Mouse (Mus musculus): ENCODE data around the gene Cidec.

Cidec gene

DNA sequence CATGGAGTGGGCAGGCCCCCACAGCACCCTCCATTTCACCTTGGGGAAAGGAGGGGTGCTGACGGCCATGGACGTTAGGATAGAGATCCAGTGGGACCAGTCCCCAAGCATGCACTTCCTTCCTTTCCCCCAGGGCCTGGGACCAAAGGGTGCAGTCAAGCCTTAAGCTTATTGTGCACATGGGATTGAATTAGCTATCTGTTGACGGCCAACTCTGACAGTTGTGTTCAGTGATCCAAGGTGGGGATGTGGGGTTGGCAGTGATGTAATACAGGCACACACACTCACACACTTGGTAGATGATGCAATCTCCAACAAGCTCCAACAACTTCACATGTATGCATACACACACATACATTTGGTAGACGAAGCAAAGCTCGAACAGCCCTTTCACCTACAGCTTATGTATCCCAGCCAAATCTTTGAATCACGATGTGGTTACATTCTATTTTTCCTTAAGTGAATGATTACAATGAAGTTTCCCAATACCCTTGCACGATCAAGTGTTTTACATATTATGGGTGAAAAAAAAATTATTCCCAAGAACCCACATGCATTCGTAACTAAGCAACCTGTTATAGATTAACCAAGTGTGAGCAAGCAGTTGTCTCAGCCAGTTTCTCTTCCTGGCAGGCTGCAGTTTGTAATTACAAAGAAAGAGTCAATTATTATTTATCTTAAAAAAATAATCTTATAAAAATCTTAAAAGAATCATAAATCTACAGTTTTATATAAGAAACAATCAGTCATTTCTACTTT is 8.8 kb upstream of the Cidec start:
- in situ Hi-C loops (cut with MboI; ENCODE audit: low sequenced_read_pairs): no loop called here

DNA sequence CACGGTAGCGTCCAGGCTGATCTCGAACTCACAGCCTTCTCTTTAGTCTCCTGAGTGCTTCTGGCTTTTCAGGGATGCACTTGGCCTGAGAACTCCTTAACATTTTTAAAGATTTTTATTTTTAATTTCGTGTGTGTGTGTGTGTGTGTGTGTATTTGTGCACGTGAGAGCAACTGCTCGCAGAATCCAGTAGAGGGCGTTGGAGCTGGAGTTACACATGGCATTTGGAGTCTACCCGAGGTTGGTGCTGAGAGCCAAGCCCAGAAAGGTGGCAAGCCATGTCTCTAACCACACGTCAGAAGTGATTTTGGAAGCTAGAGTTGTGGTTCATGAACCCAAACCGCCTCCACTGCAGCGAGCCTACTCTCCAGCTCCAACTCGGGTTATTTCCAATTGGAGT is 7.5 kb upstream of the Cidec start:
- in situ Hi-C loops (cut with MboI; ENCODE audit: low sequenced_read_pairs): no loop called here

DNA sequence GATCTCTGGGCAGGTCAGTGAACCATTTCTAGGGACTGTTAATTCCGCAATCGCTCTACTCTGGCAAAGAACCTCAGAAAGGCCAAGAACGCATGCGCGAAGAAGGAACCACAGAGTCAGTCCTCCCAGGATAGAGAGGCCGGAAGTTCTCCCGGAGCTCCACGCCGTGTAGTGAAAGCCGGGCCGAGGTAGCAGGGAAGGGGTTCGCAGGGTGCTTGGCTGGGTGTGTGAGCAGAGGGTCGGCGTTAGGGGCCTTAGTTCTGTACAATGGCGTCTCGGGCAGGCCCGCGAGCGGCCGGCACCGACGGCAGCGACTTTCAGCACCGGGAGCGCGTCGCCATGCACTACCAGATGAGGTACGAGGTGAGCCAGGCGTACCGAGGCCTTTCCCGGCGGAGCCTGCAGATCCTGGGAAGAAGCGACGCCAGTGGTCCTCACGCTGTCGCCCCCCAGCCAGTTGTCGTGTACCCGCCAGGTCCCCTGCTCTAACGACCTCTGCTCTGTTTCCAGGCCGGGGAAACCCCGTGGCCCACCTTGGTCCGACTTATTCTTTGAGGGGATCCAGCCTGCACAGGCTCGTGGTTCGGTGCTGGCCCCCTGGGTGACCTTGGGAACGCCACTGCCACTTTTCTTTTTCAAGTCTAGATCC is 7.0 kb upstream of the Cidec start, which contains the start of gene Jagn1:
TSS of gene Jagn1 (plus strand) at position 128 of the 649 bp plus-strand sequence.
- in situ Hi-C loops (cut with MboI; ENCODE audit: low sequenced_read_pairs): no loop called here

DNA sequence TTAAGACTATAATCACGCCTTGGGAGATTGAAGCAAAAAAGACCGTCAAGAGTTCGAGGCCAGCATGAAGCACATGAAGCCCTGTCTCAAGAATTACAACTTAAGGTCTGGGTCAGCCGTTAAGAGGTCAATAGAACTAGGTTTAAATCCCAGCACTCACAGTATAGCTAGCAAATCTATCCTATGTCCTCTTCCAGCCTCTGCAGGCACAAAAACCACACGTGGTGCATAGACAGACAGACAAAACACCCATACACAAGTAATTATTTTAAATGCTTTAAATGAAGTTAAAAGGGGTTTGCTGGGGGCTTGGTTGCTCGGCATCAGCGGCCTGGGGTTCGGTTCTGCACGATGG is 6.5 kb upstream of the Cidec start:
- in situ Hi-C loops (cut with MboI; ENCODE audit: low sequenced_read_pairs): no loop called here

DNA sequence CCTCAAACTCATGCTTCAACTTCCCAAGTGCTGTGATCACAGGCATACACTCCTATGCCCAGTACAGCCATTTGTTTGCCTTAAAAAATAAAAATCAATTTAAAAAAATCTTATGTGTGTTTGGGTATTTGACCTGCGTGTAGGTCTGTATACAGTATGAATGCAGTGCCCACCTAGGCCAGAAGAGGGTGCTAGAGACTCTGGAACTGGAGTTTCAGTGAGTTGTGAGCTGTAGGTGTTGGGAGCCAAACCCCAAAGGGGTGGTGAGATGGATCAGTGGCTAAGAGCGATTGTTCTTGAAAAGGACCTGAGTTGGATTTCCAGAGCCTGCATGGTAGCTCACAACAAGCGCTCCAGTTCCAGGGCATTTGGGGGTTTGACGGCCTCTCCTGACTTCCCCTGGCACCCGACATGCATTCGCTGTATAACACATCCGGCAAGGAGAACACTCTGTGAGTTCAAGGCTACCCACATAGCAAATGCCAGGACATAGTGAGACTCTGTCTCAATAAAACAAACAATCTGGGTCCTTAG is 5.7 kb upstream of the Cidec start:
- in situ Hi-C loops (cut with MboI; ENCODE audit: low sequenced_read_pairs): no loop called here

DNA sequence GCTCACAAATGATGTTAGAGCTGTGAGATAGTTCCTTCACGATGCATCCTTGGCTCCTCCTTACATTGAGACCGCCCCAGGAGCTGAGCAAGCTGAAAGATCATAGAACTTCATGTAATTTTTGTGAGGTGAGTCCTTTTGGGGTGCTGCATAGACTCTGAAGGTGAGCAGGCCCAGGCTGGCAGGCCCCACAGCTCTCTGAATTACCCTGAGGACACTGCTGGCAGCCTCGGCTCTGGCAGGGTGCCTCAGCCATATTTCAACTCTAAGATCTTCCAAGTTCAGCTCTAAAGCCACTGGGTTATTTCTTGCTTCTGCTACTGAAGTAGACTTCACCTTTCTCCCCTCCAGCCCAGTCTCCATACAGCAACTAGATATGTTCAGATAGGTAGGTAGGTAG is 5.1 kb upstream of the Cidec start:
- in situ Hi-C loops (cut with MboI; ENCODE audit: low sequenced_read_pairs): no loop called here

DNA sequence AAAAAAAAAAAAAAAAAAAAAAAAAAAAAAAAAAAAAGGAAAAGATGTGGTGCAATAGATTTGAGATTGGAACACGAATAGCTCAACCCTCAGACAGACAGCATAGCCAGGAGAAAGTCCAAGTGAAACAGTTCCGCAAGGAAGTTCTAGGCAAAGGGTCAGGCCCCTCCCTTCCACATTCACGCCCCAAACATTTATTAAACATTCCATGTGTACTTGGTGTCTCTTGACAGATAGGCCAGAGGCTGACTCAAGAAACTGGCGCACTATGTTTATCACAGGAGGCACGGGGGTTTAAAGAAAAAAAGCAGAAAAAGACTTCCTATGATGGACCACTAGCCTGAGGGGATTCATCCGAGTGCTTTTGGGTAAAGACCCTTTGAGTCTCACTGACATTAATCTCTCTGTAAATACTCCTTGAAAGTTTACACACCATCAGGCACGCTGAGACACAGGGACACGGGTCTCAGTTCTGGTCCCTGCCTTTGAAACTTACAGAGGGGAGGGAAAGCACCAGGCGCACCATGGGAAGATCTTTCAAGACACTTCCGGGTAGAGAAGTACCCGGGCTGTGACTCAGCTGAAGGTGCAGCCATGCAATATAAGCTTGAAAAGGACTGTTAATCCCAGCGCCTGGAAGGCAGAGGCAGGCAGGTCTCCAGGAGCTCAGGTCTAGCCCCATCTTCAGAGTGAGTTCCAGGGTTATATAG is 3.3 kb upstream of the Cidec start:
- in situ Hi-C loops (cut with MboI; ENCODE audit: low sequenced_read_pairs): no loop called here

DNA sequence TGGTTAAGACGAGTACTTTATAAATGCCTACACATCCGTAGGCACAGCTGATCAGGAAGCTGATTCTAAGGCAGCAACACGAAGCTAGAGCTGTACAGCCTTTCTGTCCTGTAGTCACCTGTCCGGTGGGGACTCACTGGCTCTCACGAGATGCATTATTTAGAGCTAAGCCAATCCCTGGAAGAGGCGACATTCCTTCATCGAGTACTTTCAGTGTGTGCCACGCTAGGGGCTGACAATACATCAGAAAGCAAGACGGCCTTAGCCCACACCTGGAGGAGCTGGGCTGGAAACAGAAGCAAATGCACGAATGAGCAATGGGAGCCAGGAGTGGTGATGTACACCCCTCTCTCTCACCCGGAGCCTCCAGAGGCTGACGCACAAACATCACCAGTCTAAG is 1.6 kb upstream of the Cidec start:
- in situ Hi-C loops (cut with MboI; ENCODE audit: low sequenced_read_pairs): no loop called here

DNA sequence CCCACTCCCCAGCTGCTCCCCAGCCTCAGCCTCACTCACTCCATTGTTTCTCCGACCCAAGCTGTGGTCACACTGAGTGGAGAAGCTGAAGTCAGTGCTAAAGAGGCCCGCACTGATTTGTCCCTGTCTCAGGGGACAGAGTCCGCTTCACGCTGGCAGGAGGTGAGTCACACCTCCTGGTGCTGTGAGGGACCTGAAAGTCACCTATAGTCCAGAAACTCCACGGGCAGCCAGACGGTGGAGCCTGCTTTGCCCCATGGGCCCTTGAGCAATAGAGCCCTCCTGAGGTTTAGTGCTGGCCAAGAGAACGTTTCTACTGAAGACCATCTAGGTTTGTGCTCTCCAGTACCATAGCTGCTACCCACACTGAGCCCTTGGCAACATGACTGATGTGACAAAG is 869 bp downstream of the Cidec start:
- in situ Hi-C loops (cut with MboI; ENCODE audit: low sequenced_read_pairs): no loop called here

DNA sequence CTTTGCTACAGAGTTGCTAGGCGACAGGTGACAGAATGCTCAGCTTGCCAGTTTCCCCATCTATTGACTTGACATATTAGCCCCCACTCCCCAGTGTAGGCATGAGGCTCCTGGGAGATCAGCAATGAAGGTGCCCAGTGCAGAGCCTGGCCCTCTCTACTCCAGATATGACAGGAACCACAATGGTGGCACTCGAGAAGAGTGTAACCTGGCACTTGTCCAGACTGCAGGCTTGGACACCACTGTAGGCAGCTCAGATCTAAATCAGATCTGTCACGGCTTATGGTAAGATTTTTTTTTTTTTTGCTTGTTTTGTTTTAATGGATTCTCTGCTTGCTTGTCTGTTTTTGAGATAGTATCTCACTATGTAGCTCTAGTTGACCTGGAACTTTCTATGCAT is 1.9 kb downstream of the Cidec start:
- in situ Hi-C loops (cut with MboI; ENCODE audit: low sequenced_read_pairs): no loop called here

DNA sequence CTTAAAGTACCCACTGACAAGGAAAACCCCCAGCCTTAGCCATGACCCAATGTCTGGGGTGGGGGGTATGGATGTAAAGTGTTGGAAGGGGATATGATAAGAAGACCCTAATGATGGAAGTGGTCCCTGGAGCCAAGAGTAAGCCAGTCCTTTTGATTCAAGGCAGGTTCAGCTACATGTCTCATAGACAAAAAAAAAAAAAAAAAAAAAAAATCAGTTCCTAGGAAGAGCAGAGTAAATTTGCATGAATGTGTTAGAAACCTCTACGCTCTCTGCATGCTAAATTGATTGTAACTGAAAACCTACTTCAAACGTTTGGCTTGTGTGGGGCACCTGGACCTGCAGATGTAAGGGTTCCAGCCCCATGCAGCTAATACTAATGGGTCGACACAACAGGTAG is 3.8 kb downstream of the Cidec start:
- in situ Hi-C loops (cut with MboI; ENCODE audit: low sequenced_read_pairs): no loop called here

DNA sequence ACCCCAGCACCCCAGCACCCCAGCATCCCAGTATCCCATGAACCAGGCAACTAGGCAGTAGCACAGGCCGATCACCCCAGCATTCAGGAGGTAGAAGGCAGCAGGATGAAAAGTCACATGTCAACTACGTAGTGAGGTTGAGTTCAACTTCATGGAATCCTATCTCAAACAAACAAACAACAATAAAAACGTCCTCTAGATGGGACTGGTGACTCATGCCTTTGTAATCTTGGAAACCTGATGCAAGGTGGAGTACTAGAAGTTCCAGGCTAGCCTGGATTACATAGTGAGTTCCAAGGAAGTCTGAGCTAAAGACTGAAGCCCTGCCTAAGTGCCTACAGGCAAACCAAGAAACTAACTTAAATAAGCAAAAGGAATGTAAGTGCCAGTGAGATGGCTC is 4.7 kb downstream of the Cidec start:
- in situ Hi-C loops (cut with MboI; ENCODE audit: low sequenced_read_pairs): no loop called here

DNA sequence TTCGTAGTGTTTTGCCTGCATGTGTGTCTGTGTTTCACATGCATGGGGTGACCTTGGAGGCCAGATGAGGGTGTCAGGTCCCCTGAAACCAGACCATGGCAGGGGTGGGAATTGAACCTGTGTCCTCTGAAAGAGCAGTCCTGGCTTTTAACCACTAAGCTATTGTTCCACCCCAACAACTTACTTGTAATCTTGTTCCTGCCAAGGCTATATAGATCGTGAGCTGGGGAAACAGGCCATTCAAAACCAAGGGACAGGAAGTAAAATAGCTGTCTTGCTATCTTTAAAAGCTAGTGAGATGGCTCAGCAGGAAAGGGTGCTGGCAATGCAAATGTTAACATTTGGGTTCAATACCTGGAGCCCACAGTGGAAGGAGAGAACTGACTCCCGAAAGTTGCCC is 5.6 kb downstream of the Cidec start:
- in situ Hi-C loops (cut with MboI; ENCODE audit: low sequenced_read_pairs): no loop called here

DNA sequence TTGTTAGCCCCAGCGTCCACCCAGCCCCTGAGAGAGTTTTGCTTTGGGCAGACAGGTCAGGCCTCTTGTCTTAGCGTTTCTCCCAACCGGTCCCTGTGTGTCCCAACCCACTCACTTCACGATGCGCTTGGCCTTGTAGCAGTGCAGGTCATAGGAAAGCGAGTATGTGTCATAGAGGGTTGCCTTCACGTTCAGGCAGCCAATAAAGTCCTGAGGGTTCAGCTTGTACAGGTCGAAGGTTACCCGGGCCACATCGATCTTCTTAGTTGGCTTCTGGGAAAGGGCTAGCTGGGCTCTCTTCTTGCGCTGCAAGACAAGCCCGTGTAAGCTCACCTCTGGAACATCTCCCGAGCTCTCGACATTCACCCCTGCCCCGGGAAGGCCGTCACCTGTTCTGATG is 7.6 kb downstream of the Cidec start:
- in situ Hi-C loops (cut with MboI; ENCODE audit: low sequenced_read_pairs): no loop called here

DNA sequence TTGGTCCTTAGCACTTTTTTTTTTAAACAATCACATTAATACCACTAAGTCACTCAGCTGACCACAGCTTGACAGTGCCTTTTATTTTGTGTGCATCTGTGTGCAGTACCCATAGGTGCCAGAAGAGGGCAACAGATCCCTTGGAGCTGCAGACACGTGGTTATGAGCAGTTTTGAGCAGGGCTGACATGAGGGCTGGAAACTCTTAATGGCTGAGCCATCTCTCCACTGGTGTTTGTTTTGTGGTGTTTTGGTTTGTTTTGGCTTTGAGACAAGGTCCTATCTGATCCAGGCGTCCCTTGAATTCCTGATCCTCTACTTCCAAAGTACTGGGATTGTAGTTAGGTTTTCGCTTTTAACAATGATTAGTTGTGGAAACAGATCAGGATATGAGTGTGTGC is 8.2 kb downstream of the Cidec start:
- in situ Hi-C loops (cut with MboI; ENCODE audit: low sequenced_read_pairs): no loop called here

DNA sequence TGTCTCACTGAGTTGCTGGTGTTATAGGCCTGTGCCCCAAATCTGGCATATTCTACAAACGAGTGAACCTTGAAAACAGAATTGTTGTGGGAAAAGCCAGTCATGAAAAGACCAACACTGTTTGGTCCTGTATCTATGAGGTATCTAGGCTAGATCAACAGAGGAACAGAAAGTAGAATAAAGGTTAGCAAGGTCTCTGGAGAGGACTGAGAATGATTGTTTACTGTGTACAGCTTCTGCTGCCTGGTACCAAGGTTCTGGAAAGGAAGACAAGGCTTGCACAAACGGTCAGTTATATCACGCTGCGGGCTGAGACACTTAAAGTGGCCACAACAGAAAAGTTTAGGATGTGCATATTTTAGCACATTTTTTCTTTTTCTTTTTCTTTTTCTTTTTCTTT is 8.9 kb downstream of the Cidec start:
- in situ Hi-C loops (cut with MboI; ENCODE audit: low sequenced_read_pairs): no loop called here

DNA sequence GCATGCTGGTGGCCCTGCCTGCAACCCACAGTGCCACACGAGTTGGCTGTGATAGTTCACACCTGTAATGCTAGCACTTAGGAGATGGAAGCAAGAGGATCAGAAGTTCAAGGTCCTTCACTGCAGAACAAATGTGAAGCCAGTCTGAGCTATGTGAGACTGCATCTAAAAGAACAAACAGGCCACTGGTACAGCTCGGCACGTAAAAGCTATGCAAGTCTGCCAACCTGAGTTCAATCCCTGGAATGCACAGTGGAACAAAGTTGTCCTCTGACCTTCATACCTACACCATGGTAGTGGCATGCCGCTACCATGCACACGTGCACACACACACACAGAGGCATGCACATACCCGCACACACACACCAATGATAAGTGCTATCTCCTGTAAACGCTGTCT is 11.4 kb downstream of the Cidec start:
- in situ Hi-C loops (cut with MboI; ENCODE audit: low sequenced_read_pairs): no loop called here

DNA sequence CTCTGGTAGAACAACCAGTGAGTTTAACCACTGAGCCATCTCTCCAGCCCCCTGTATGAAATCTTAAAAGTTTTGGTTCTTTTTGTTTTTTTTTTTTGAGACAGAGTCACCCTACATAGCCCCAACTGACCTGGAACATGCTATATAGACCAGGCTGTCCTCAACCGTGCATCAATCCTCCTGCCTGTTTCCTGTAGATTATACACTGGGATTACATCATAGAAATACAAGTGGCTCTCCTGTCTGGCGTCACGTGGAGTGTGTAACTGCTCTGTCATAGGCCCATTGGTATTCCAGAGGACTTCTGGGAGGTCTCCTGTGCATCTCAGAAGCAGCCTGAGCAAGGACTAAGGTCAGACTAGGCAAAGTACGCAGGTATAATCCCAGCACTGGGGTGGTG is 12.6 kb downstream of the Cidec start:
- in situ Hi-C loops (cut with MboI; ENCODE audit: low sequenced_read_pairs): no loop called here

DNA sequence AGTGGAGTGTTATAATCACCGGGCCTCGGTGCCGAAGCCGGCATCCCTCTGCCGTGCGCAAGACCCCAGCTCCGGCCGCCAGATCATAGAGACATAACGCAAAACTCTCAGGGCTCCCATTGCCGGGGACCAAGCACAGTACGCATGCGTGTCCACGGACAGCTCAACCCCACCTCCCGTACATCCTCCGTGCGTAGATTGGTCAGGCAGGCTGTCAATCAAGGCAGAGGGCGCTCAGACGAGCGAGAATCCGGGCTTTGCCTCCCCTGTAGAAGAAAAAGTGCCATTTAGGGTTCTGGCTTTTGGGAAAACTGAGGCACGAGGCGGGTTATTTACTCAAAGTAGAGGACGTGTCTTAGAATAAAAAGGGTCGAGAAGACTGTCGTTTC is 16.4 kb downstream of the Cidec start, which contains the start of gene Rpusd3:
TSS of gene Rpusd3 (minus strand) at position 142 of the 389 bp plus-strand sequence.
- in situ Hi-C loops (cut with MboI; ENCODE audit: low sequenced_read_pairs): no loop called here

DNA sequence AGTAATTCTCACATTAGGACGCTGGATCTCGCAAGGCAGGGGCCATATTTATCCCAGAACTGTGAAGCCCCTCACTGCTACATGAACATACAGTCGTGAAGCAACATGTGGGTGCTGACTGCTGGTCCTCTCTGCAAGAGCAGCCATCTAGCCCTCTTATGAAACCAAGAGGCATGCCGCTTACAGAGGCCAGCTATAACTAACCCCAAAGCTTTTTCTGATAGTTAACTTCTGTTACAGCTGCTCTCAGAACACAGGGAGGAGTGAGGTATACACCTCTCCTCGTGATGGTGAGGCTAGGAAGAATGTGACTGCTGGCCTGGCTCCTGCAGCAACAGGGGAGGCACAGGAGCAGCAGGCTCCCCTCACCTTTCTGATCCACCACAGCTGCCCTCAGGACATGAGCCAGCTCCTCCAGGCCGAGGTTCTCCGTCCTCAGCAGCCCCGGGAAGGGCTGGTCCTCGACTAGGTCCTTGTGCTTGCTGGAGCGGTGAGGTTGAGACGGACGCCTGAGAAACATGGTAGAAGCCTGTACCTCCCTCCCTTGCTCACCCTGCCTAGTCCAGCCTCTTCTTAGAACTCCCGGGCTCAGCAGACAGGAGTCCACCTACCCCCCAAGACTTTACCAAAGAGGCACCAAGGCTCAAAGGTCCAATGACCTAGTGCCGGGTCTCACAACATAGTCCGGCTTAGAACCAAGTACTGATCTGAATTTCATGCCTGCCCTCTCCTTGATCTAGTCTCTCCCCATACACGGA is 16.9 kb downstream of the Cidec start:
- in situ Hi-C loops (cut with MboI; ENCODE audit: low sequenced_read_pairs): no loop called here

DNA sequence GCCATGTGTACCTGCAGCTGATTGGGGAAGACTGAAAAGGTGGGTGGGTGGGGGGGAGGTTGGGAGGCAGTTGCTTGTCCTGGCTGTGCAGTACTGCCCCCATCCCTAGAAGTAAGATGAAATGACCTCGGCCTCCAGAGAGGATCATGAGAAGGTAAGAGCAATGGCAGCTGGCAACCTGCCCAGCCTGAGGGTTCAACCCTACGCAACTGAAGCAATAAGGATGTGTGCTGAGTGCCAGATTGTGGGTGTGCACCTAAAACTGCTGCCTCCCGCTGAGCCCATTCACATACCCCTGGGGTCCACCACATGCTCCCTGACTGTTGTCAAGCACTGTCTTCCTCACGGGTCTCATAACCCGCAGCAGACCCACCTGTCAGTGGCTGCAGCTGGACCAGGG is 19.1 kb downstream of the Cidec start:
- in situ Hi-C loops (cut with MboI; ENCODE audit: low sequenced_read_pairs): no loop called here

Data from CH12F3 (cell line).